Mouse (Mus musculus): Measurements from ENCODE around the gene Slc7a4. TPM values are rescaled to one million over a fixed set of nuclear protein-coding genes. Genes with fewer than 3 reads are reported as not detected.

The Slc7a4 gene
- total RNA-seq, 2 experiments from 2014 or later = 0.22 TPM; not detected in 1

DNA sequence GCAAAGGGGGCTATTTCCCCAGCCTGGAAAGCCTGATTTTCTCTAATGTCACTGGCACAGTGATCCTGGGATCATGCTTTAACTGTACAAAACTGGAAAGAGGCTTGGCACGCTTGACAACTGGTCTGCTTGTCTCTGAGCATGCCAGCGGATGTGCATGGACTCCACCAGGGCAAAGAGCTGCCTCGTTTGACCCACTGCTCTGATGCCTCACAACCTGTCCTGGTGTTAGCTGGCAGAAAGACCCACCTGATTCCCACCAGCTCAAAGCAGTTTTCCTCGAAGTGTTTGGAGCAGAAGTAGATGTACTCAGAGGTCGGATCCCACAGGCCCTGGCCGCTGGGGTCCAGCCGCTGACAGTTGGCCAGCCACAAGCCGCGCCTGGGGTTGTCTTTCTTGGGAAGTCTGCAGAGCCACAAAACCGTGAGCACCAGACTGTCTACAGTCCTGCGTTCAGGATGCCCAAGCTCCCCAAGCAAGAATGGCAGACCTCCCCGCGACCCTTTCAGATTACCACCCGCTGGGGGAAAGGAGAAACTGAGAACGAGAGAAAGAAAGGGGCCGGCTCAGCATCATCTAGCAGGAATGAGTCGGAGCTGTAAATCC is 52.9 kb downstream of the Slc7a4 start:
- intact Hi-C loops (cut with DNase I) = loop anchor here (2.0 to 5.0 kb wide), 3 partner anchors 21 to 123 kb away; partner anchors contain the start of genes Lztr1, Pi4ka and Snap29
- no peak for TF ChIP-seq CTCF (IDR thresholded peaks at IDR 0.05)
- Histone ChIP-seq H3K4me3 (peak overlapping the region; percentile 94), H3K27ac (peak overlapping the region; percentile 99)
- DNase-seq = no peak

DNA sequence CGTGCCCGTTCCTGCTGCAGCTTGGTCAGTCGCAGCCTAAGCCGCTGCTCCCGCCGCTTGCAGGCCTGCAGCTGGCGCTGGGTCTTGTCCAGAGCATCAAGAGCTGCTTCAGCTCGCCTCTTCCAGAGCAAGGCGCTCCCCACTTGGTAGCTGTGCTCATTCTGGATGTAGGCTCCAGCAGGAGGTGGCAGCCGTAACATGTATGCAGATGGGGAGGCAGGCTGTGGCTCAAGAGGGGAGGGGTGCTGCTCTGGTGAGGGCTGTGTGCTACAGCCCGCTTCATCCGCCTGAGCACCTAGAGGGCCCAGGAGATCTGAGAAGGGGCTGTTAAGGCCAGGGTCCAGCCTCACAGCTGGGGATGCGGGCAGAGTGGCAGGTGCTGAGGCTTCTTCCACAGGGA is 54.7 kb downstream of the Slc7a4 start:
- no peak overlapping the region for H3K4me3 ChIP-seq
- TF ChIP-seq CTCF (IDR thresholded peaks at IDR 0.05) = no peak
- no peak overlapping the region for H3K27ac ChIP-seq
- DNase-seq = no peak
- intact Hi-C loops (cut with DNase I) = no loop called here

DNA sequence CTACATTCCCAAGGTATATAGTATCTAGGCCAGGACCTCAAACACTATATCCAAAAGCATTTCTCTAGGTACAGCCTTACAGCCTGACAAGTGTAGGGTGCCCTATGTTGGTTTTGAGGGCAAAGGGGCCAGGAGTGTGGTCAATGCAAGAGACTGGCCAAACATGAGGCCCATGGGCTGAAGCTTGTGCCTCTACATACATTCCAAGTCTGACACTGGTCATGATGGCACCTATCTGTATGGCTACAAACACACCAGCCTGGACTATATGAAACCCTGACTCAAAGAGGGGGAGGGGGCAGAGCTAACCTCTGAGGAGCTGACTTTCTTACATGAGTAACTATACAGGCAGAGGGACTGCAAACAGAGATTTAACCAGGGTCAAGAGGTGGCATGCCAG is 55.4 kb downstream of the Slc7a4 start:
- DNase-seq = no peak
- no peak for TF ChIP-seq CTCF (IDR thresholded peaks at IDR 0.05)
- H3K4me3 ChIP-seq = no peak overlapping the region
- H3K27ac ChIP-seq = no peak overlapping the region
- intact Hi-C loops (cut with DNase I) = no loop called here

DNA sequence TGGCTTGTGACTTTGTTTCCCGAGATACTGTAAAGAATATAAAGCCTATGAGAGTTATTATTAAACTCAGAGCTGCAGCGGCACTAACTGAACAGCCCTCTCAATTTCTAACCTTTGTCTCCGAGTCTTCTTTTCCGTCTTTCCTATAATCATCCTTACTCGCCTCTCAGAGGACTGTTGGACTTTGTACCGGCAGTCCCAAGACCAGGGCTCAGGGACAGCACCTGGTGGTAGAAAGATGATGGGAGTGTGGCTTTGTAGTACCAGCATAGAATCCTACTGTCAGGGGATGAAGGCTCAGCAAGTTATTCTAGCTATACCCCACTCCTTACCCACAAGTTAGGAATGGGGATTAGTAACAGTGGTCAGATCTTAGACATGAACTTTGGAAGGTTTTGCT is 56.8 kb downstream of the Slc7a4 start:
- no peak for TF ChIP-seq CTCF (IDR thresholded peaks at IDR 0.05)
- H3K27ac ChIP-seq = no peak overlapping the region
- H3K4me3 ChIP-seq = no peak overlapping the region
- no peak for DNase-seq
- intact Hi-C loops (cut with DNase I) = no loop called here

DNA sequence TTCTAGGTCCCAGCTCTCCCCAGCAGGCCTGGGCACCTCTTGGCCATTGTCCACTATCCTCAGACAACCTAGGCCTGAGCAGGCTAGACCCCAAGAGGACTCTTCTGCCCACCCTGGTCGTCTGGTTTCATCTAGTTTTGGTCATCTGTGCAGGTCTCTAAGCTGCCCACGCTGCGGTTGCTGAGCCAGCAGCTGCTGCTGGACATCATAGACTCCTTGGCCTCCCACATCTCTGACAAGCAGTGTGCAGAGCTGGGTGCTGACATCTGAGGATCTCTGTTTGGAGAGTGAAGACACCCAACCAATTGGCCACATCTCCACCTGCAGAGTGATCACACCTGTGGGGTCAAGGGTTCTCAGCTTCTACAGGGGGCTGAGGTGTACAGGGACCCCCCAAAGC is 57.5 kb downstream of the Slc7a4 start:
- DNase-seq = no peak
- no peak for TF ChIP-seq CTCF (IDR thresholded peaks at IDR 0.05)
- intact Hi-C loops (cut with DNase I) = no loop called here
- H3K27ac ChIP-seq = no peak overlapping the region
- H3K4me3 ChIP-seq = no peak overlapping the region

DNA sequence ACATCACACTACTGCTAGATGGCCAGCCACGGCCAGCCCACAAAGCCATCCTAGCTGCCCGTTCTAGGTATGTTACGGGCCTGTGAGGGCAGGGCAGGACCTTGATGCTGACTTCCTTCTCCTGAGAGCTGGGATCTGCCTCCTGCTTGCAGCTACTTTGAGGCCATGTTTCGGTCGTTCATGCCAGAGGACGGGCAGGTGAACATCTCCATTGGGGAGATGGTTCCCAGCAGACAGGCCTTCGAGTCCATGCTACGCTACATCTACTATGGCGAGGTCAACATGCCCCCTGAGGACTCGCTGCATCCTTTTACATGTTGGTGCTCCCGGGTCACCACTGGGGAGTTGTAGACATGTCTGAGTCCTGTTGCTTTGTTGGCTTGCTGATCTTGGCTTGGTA is 58.9 kb downstream of the Slc7a4 start:
- DNase-seq = no peak
- Histone ChIP-seq H3K4me3 (no peak overlapping the region), H3K27ac (no peak overlapping the region)
- no peak for TF ChIP-seq CTCF (IDR thresholded peaks at IDR 0.05)
- intact Hi-C loops (cut with DNase I) = no loop called here

Other genes with a start within 250 kb of the Slc7a4 start
- 10 to 100 TPM; 18.4 to 25.0 TPM for gene Snap29, start 177.2 kb downstream of the Slc7a4 start, total RNA-seq (2021)
- 10 to 100 TPM; 20.2 to 24.3 TPM for gene Pi4ka, start 176.9 kb downstream of the Slc7a4 start, total RNA-seq (2021)
- 10 to 100 TPM; 21.6 to 28.3 TPM for gene Crkl, start 131.2 kb downstream of the Slc7a4 start, total RNA-seq (2021)
- gene Aifm3, start 93.6 kb downstream of the Slc7a4 start, total RNA-seq (2021) = under 1 TPM in 1 of 2 experiments, not detected in 1; 0.08 TPM
- gene Lztr1, start 74.5 kb downstream of the Slc7a4 start, total RNA-seq (2021) = 10 to 100 TPM; 25.2 to 25.9 TPM
- gene Thap7, start 52.1 kb downstream of the Slc7a4 start, total RNA-seq (2021) = 10 to 100 TPM; 15.8 to 16.0 TPM
- 1 to 10 TPM; 1.6 to 1.8 TPM for gene Lrrc74b, start 22.0 kb downstream of the Slc7a4 start, total RNA-seq (2021)
- gene P2rx6, start 21.3 kb downstream of the Slc7a4 start, total RNA-seq (2021) = 10 to 100 TPM in 1 of 2 experiments, 1 to 10 TPM in 1; 9.9 to 11.7 TPM
- gene Smpd4, start 36.1 kb upstream of the Slc7a4 start, total RNA-seq (2021) = 10 to 100 TPM; 10.8 to 11.2 TPM
- gene Ccdc74a, start 63.3 kb upstream of the Slc7a4 start, total RNA-seq (2021) = under 1 TPM; 0.61 to 0.78 TPM
- gene Med15, start 149.7 kb upstream of the Slc7a4 start, total RNA-seq (2021) = 10 to 100 TPM; 20.2 to 20.5 TPM
- gene Klhl22, start 176.4 kb upstream of the Slc7a4 start, total RNA-seq (2021) = 10 to 100 TPM; 20.5 to 23.6 TPM
- 1 to 10 TPM; 3.6 to 5.2 TPM for gene Scarf2, start 214.1 kb upstream of the Slc7a4 start, total RNA-seq (2021)
- not detected for gene B830017H08Rik, start 249.9 kb upstream of the Slc7a4 start, total RNA-seq (2021)

Data from gastrocnemius, adult 2 months (tissue).